Mouse (Mus musculus): ENCODE results near the gene Cdh13. TPM values are rescaled to one million over a fixed set of nuclear protein-coding genes. Genes with fewer than 3 reads are reported as not detected.

The Cdh13 gene
- polyA plus RNA-seq, 1 experiment from 2014 or later = 18.5 TPM

DNA sequence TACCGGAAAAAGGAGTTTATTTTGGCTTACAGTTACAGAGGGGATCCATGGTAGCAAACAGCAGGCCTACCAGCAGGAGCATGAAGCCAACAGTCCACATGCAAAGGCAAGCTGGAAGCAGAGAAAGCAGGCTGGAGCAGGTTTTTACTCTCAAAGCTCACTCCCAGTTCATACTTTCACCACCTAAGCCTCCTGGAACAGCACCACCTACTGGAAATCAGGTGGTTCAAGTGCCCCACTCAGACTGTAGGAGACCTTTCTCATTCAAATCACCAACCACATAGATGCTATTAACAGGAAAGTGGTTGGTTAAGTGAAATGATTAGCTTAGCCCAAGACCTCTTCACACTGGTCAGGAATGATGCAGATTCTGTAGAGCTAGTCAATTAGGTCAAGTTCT, 402.3 kb downstream of the Cdh13 start:
- 78% methylated on average over 1 of the region's 1 CpGs for WGBS

GRCm38 (mm10) chr8:118689849-118690248, 406.3 kb downstream of the Cdh13 start:
- no peak overlapping the region for H3K9ac ChIP-seq (ENCODE audit: low read length)
- WGBS = 71% methylated on average over 1 of the region's 1 CpGs
- no peak overlapping the region for H3K27ac ChIP-seq (replicated peaks)
- H3K9me3 ChIP-seq (ENCODE audit: control insufficient read depth, low read length) = no peaks in the 10 kb centered on the region
- H3K27me3 ChIP-seq (ENCODE audit: control insufficient read depth, insufficient read depth, low read length) = no peaks in the 10 kb centered on the region
- no peak overlapping the region for H3K4me3 ChIP-seq (ENCODE audit: low read depth, low read length)
- TF ChIP-seq CTCF (IDR thresholded peaks at IDR 0.05; ENCODE audit: low read depth) (no peak), EP300 (optimal IDR thresholded peaks at IDR 0.05) (no peak)
- ATAC-seq (ENCODE audit: low FRiP score, low TSS enrichment) = no peak
- H3K4me2 ChIP-seq (replicated peaks; ENCODE audit: low read depth) = no peak overlapping the region
- no peaks in the 10 kb centered on the region for H3K36me3 ChIP-seq (ENCODE audit: control insufficient read depth, insufficient read depth, low read length)
- H3K4me1 ChIP-seq (replicated peaks; ENCODE audit: control insufficient read depth, insufficient read depth) = no peaks in the 10 kb centered on the region
- no peak for DNase-seq (ENCODE audit: low spot score)

More for the DNA sequence above, 402.3 kb downstream of the Cdh13 start:
- Histone ChIP-seq H3K4me3 (ENCODE audit: low read depth, low read length) (no peak overlapping the region), H3K9me3 (ENCODE audit: control insufficient read depth, low read length) (no peaks in the 10 kb centered on the region), H3K27me3 (ENCODE audit: control insufficient read depth, insufficient read depth, low read length) (no peaks in the 10 kb centered on the region), H3K27ac (replicated peaks) (no peak overlapping the region), H3K9ac (ENCODE audit: low read length) (no peak overlapping the region), H3K4me2 (replicated peaks; ENCODE audit: low read depth) (no peak overlapping the region), H3K4me1 (replicated peaks; ENCODE audit: control insufficient read depth, insufficient read depth) (no peaks in the 10 kb centered on the region), H3K36me3 (ENCODE audit: control insufficient read depth, insufficient read depth, low read length) (no peaks in the 10 kb centered on the region)
- ATAC-seq (ENCODE audit: low FRiP score, low TSS enrichment) (no peak), DNase-seq (ENCODE audit: low spot score) (no peak)
- peak; percentile 55 for TF ChIP-seq CTCF (IDR thresholded peaks at IDR 0.05; ENCODE audit: low read depth)
- TF ChIP-seq EP300 (optimal IDR thresholded peaks at IDR 0.05) = no peak

- ATAC-seq (ENCODE audit: low FRiP score, low TSS enrichment) = peak; percentile 42; the same call in 1 of the 2 replicates
- Histone ChIP-seq H3K9me3 (ENCODE audit: control insufficient read depth, low read length) (no peaks in the 10 kb centered on the region), H3K4me2 (replicated peaks; ENCODE audit: low read depth) (peak overlapping the region; percentile 27; the same call in 1 of the 2 replicates)
Measured at GRCm38 (mm10) chr8:118701312-118701880, 417.9 kb downstream of the Cdh13 start.

DNA sequence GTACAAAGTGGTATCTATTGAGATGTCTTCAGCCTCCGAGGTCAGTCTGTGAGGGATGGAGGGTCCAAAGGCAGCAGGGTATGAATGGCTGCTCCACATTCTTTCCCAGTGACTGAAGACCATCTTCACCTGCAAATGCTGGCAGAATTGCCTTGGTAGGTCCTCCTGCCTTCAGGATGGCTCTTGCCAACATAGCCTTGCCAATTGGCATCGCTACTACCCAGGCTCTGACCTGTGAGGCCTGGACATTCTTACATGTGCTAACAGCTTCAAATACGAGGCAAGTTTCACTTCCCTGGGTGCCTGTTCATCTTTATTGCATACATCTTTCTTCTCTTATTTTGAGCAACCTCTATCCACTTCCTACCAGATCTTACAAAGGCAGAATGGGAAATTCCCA, 425.8 kb downstream of the Cdh13 start:
- ATAC-seq (ENCODE audit: low FRiP score, low TSS enrichment) = no peak
- H3K4me2 ChIP-seq (replicated peaks; ENCODE audit: low read depth) = no peak overlapping the region
- no peaks in the 10 kb centered on the region for H3K4me1 ChIP-seq (replicated peaks; ENCODE audit: control insufficient read depth, insufficient read depth)
- TF ChIP-seq CTCF (IDR thresholded peaks at IDR 0.05; ENCODE audit: low read depth) (no peak), EP300 (optimal IDR thresholded peaks at IDR 0.05) (no peak)
- no peak overlapping the region for H3K4me3 ChIP-seq (ENCODE audit: low read depth, low read length)
- no peak overlapping the region for H3K9ac ChIP-seq (ENCODE audit: low read length)
- no peaks in the 10 kb centered on the region for H3K27me3 ChIP-seq (ENCODE audit: control insufficient read depth, insufficient read depth, low read length)
- no peaks in the 10 kb centered on the region for H3K9me3 ChIP-seq (ENCODE audit: control insufficient read depth, low read length)
- no peak overlapping the region for H3K27ac ChIP-seq (replicated peaks)
- 88% methylated on average over 3 of the region's 3 CpGs for WGBS
- no peaks in the 10 kb centered on the region for H3K36me3 ChIP-seq (ENCODE audit: control insufficient read depth, insufficient read depth, low read length)
- no peak for DNase-seq (ENCODE audit: low spot score)

More at GRCm38 (mm10) chr8:118701312-118701880, 417.9 kb downstream of the Cdh13 start:
- TF ChIP-seq CTCF (IDR thresholded peaks at IDR 0.05; ENCODE audit: low read depth) (no peak), EP300 (optimal IDR thresholded peaks at IDR 0.05) (no peak)
- H3K9ac ChIP-seq (ENCODE audit: low read length) = no peak overlapping the region
- H3K36me3 ChIP-seq (ENCODE audit: control insufficient read depth, insufficient read depth, low read length) = no peaks in the 10 kb centered on the region
- WGBS = 38% methylated on average over 21 of the region's 22 CpGs
- H3K4me1 ChIP-seq (replicated peaks; ENCODE audit: control insufficient read depth, insufficient read depth) = no peaks in the 10 kb centered on the region
- no peak overlapping the region for H3K4me3 ChIP-seq (ENCODE audit: low read depth, low read length)
- no peaks in the 10 kb centered on the region for H3K27me3 ChIP-seq (ENCODE audit: control insufficient read depth, insufficient read depth, low read length)
- peak; percentile 19 for DNase-seq (ENCODE audit: low spot score)
- no peak overlapping the region for H3K27ac ChIP-seq (replicated peaks)

GRCm38 (mm10) chr8:118711631-118712030, 428.1 kb downstream of the Cdh13 start:
- TF ChIP-seq EP300 (optimal IDR thresholded peaks at IDR 0.05) (no peak), CTCF (IDR thresholded peaks at IDR 0.05; ENCODE audit: low read depth) (no peak)
- ATAC-seq (ENCODE audit: low FRiP score, low TSS enrichment) (no peak), DNase-seq (ENCODE audit: low spot score) (no peak)
- Histone ChIP-seq H3K9me3 (ENCODE audit: control insufficient read depth, low read length) (no peaks in the 10 kb centered on the region), H3K4me3 (ENCODE audit: low read depth, low read length) (no peak overlapping the region), H3K27ac (replicated peaks) (no peak overlapping the region), H3K4me1 (replicated peaks; ENCODE audit: control insufficient read depth, insufficient read depth) (no peaks in the 10 kb centered on the region), H3K27me3 (ENCODE audit: control insufficient read depth, insufficient read depth, low read length) (no peaks in the 10 kb centered on the region), H3K36me3 (ENCODE audit: control insufficient read depth, insufficient read depth, low read length) (no peaks in the 10 kb centered on the region), H3K9ac (ENCODE audit: low read length) (no peak overlapping the region), H3K4me2 (replicated peaks; ENCODE audit: low read depth) (no peak overlapping the region)
- WGBS = 84% methylated on average over 3 of the region's 3 CpGs

DNA sequence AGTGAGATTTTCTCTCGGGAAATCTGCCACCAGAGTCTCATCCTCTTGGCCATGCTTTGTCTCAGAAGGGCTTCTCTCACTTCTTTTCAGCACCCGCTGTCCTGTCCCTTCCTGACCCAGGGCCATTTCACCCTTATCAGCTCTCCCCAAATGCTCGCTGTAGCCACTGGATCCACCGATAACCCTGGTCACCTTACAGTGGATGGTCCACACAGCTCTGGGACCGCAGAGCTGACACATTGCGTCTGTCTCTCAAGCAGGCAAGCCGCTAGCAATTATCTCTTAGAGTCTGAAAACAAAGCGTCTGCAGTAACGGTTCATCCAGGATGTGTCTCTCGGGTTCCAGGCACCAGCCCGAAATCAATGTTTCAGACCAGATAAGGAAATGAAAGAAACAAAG, 429.6 kb downstream of the Cdh13 start:
- H3K4me1 ChIP-seq (replicated peaks; ENCODE audit: control insufficient read depth, insufficient read depth) = no peaks in the 10 kb centered on the region
- H3K36me3 ChIP-seq (ENCODE audit: control insufficient read depth, insufficient read depth, low read length) = no peaks in the 10 kb centered on the region
- no peaks in the 10 kb centered on the region for H3K9me3 ChIP-seq (ENCODE audit: control insufficient read depth, low read length)
- DNase-seq (ENCODE audit: low spot score) = no peak
- ATAC-seq (ENCODE audit: low FRiP score, low TSS enrichment) = no peak
- no peak overlapping the region for H3K4me3 ChIP-seq (ENCODE audit: low read depth, low read length)
- H3K27me3 ChIP-seq (ENCODE audit: control insufficient read depth, insufficient read depth, low read length) = no peaks in the 10 kb centered on the region
- no peak for TF ChIP-seq EP300 (optimal IDR thresholded peaks at IDR 0.05)
- no peak for TF ChIP-seq CTCF (IDR thresholded peaks at IDR 0.05; ENCODE audit: low read depth)
- H3K27ac ChIP-seq (replicated peaks) = no peak overlapping the region
- H3K9ac ChIP-seq (ENCODE audit: low read length) = no peak overlapping the region
- WGBS = 31% methylated on average over 11 of the region's 11 CpGs
- H3K4me2 ChIP-seq (replicated peaks; ENCODE audit: low read depth) = no peak overlapping the region

All from stomach, postnatal 0 days (tissue).